Mouse (Mus musculus) embryonic facial prominence, embryonic 11.5 days (tissue): ENCODE measurements around the gene Tex10. TPM values are rescaled to one million over a fixed set of nuclear protein-coding genes. Genes with fewer than 3 reads are reported as not detected.

ENCODE experiments used
- ATAC-seq: fragments of 200-750 bp; cut with Nextera tagmentation; replicated peaks from 2 replicates; pipeline ENCODE4 v1.8.0; 2017; ENCODE audit warnings: low read depth; ENCODE audit not compliant: insufficient number of reproducible peaks, low FRiP score, low TSS enrichment
- DNase-seq: peaks from one replicate; pipeline ENCODE4 v3.0.0-alpha.2; 2015; ENCODE audit warnings: low spot score
- H3K27ac ChIP-seq: fragments of 300-500 bp; sonication (generic); replicated peaks from 2 replicates; pipeline ENCODE4 v1.5.1; 2014; ENCODE audit warnings: mild to moderate bottlenecking, low read depth, low read length, control low read depth
- H3K27me3 ChIP-seq: fragments of 300-500 bp; sonication (generic); 2 replicates; pipeline ENCODE4 v1.6.1; 2014; ENCODE audit warnings: mild to moderate bottlenecking, low read length, moderate library complexity, mixed read lengths; ENCODE audit not compliant: control insufficient read depth, insufficient read depth
- H3K36me3 ChIP-seq: fragments of 300-500 bp; sonication (generic); replicated peaks from 2 replicates; pipeline ENCODE4 v1.6.1; 2014; ENCODE audit warnings: low read depth, mild to moderate bottlenecking, low read length, moderate library complexity, mixed read lengths; ENCODE audit not compliant: control insufficient read depth, insufficient read depth
- H3K4me1 ChIP-seq: fragments of 300-500 bp; sonication (generic); 2 replicates; pipeline ENCODE4 v1.6.1; 2014; ENCODE audit warnings: low read length, mixed read lengths; ENCODE audit not compliant: control insufficient read depth, insufficient read depth
- H3K4me2 ChIP-seq: fragments of 300-500 bp; sonication (generic); 2 replicates; pipeline ENCODE4 v1.6.1; 2014; ENCODE audit warnings: low read depth, mild to moderate bottlenecking, control low read depth, low read length, moderate library complexity
- H3K4me3 ChIP-seq: fragments of 300-500 bp; sonication (generic); 2 replicates; pipeline ENCODE4 v1.5.1; 2014; ENCODE audit warnings: low read depth, low read length, control low read depth
- H3K9ac ChIP-seq: fragments of 300-500 bp; sonication (generic); replicated peaks from 2 replicates; pipeline ENCODE4 v1.6.1; 2014; ENCODE audit warnings: mild to moderate bottlenecking, control low read depth, low read length
- H3K9me3 ChIP-seq: fragments of 300-500 bp; sonication (generic); replicated peaks from 2 replicates; pipeline ENCODE4 v1.6.1; 2016; ENCODE audit warnings: mild to moderate bottlenecking, low read length, inconsistent platforms, mixed read lengths; ENCODE audit not compliant: control insufficient read depth
- whole genome bisulfite sequencing: fragments of 180-500 bp; shearing (Covaris S2); extraction: QIAGEN DNeasy Blood & Tissue Kit; methylation state at CpG from one replicate; pipeline ENCODE4 v1.1.7; 2014; 5-methylcytosine and 5-hydroxymethylcytosine counted together
- polyA plus RNA-seq: library from polyadenylated mRNA; unstranded; fragments of >200 nt; fragmentation: Nextera tagmentation; extraction: Ambion mirVana; gene quantifications from 2 replicates; pipeline ENCODE4 v1.2.1, GENCODE M21; 2014

Tex10 gene
- polyA plus RNA-seq: 91.7 and 103 TPM in 2 replicates

DNA sequence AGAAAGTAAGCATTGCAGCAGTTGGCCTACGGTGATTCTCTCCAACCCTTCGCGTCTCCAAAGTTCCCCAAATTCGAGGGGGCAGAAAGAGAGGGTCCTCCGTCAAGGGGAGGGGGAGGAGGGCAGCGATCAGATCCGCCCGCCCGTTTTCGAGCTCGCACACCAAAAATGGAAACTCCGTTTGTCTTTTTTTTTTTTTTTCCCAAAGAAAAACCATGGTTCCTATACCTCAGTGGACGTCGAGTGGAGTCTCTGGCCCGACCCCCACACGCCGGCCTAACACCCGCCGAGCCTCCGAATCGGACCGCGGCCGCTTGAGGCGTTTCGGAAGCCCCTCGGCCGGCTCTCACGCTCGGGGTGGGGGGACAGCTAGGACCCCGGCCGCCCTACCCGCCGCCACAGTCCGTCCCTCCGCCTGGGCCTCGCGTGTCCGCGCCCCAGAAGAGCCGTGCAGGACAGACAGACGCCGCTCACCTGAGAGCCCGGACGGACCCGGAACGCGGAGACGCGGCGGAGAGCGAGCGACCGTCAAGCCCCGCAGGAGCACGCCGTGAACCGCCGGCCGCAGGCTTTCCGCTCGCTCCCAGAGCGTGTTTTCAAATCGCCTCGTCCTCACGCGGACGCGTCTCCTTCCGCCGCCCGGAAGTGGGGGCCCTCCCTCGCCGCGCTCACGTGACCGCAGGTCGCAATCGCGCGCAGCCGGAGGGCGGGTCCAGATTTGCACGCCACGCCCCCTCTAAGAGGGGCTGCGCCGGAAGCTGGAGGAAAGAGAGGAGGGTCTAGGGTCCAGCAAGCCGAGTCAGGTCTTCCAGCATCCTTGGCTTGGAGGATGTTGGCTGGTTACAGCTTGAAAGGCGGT lies at the start of gene Tex10:
Gene Tex10, minus strand, starts transcription at position 668 of the 859 bp plus-strand sequence.
- Histone ChIP-seq H3K27me3 (no peaks in the 10 kb centered on the region), H3K4me1 (no peaks in the 10 kb centered on the region), H3K9me3 (no peaks in the 10 kb centered on the region), H3K4me2 (peak within 1 kb of the TSS; percentile 46), H3K9ac (peak within 1 kb of the TSS; percentile 94), H3K27ac (peak within 1 kb of the TSS; percentile 81), H3K36me3 (peaks cover 4% of the 10 kb centered on the region), H3K4me3 (peak within 1 kb of the TSS; percentile 94)
- under 1% methylated on average over 89 of the region's 89 CpGs for WGBS
- peak; percentile 96 for DNase-seq
- ATAC-seq: peak; percentile 95

DNA sequence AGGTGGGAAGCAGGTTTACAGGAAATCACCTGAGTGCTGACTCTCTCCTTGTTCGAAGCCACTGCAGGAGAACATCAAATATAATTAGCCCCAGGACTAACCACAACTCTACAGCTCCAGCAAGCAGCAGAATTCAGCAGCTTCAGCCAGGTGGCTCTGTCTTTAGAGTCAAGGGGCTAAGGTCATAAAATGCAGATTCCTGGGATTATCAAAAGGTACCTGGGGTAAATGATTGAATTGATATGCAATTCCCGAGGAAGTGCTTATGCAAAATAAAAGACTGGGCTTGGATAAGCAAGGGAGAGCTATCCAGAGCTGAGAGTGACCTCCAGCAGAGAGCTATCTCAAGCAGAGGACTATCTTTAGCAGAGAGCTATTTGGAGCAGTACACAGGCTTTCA lies 37.6 kb upstream of the Tex10 start:
- H3K36me3 ChIP-seq: no peaks in the 10 kb centered on the region
- no peak overlapping the region for H3K4me3 ChIP-seq
- no peaks in the 10 kb centered on the region for H3K27me3 ChIP-seq
- WGBS: 57% methylated on average over 2 of the region's 2 CpGs
- no peak overlapping the region for H3K27ac ChIP-seq
- no peaks in the 10 kb centered on the region for H3K9me3 ChIP-seq
- no peak overlapping the region for H3K9ac ChIP-seq
- no peak for DNase-seq
- no peak overlapping the region for H3K4me2 ChIP-seq
- no peaks in the 10 kb centered on the region for H3K4me1 ChIP-seq
- no peak for ATAC-seq

DNA sequence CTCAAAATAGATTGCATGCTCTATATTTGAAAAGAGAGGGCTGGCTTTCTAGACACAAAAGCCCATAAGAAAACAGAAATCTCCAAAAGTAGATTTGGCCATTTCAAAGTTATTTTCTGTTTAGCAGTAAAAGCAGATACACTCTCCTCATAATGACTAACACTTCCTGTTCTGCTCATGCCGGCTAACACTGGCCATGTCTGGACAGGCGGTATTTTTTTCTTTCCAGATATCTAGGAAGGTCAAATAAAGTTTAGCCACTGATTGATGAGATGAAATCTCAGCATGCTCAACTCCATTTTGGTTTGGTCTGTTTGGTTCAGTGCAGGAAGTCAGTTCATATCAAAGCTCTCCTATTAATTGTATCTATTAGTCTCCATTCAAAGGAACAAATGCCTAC lies 19.3 kb upstream of the Tex10 start:
- no peaks in the 10 kb centered on the region for H3K36me3 ChIP-seq
- H3K4me1 ChIP-seq: no peaks in the 10 kb centered on the region
- no peak overlapping the region for H3K4me3 ChIP-seq
- ATAC-seq: no peak
- no peaks in the 10 kb centered on the region for H3K9me3 ChIP-seq
- no peak overlapping the region for H3K9ac ChIP-seq
- H3K27ac ChIP-seq: no peak overlapping the region
- 75% methylated on average over 2 of the region's 2 CpGs for WGBS
- no peaks in the 10 kb centered on the region for H3K27me3 ChIP-seq
- no peak for DNase-seq
- no peak overlapping the region for H3K4me2 ChIP-seq

DNA sequence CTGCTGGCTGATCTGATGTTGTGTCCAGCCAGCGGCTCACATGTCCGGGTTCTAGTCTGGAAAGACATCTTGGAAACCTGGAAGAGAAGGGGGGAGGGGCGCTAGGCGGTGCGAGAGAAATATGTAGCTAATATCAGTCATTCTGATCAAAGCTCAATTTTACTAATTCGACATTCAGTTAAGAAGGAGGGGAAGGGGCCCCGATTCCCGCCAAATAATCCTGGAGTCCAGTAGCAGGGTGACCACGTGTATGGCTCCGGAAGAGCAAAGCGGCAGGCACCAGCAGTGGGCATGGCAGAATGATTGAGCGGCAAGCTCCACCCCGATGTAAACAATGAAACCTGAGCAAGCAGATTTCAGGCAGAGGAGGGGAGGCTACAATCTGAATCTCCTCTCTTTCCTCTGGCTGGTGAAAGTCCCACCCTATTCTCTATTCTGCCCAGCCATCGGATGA lies 18.1 kb upstream of the Tex10 start:
- Histone ChIP-seq H3K9me3 (no peaks in the 10 kb centered on the region), H3K4me1 (no peaks in the 10 kb centered on the region), H3K27ac (no peak overlapping the region), H3K4me3 (peak overlapping the region; percentile 16; the same call in 1 of the 2 replicates), H3K27me3 (no peaks in the 10 kb centered on the region), H3K9ac (no peak overlapping the region), H3K4me2 (peak overlapping the region; percentile 39), H3K36me3 (no peaks in the 10 kb centered on the region)
- DNase-seq (peak; percentile 72), ATAC-seq (no peak; the same call in 1 of the 2 replicates)
- 7% methylated on average over 14 of the region's 14 CpGs for WGBS

DNA sequence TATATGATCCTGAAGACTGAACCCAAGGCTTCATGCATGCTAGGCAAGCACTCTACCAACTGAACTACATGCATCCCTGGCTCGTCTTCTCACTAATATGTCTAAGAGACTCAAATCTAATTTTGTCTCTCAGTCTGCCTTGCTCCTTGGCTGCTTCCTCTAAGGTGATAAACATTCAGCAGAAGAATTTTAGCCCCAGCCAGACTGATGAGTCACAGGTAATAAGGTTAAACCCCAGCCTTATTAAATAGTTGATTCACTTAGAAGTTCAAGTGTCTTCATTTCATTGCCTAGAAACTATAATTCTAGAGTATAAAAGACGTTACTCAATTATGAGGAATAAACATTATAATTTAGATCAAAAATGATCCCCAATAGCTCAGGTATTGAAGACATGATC lies 15.7 kb upstream of the Tex10 start:
- WGBS: 76% methylated on average over 2 of the region's 2 CpGs
- ATAC-seq (no peak), DNase-seq (no peak)
- H3K27me3 ChIP-seq: no peaks in the 10 kb centered on the region
- H3K4me3 ChIP-seq: no peak overlapping the region
- no peak overlapping the region for H3K4me2 ChIP-seq
- H3K9me3 ChIP-seq: no peaks in the 10 kb centered on the region
- H3K4me1 ChIP-seq: no peaks in the 10 kb centered on the region
- H3K36me3 ChIP-seq: no peaks in the 10 kb centered on the region
- no peak overlapping the region for H3K27ac ChIP-seq
- no peak overlapping the region for H3K9ac ChIP-seq

DNA sequence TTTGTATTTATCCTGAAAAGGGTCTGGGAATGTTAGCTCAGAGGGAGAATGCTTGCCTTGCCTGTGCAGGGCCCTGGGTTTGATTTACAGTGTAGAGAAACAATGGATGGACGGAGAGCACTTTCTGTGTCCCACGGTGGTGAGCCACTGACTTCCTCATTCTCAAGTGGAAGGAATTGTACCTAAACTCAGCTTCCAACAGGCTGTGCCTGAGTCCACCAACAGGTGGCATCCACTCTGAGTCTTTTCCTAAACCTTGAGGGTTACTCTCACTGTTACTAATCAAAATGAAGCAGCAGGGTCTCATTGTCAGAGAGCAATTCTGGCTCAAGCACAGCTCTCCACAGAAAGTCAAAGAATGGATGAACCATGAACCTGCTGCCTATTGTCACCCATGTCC lies 8.0 kb upstream of the Tex10 start:
- no peak overlapping the region for H3K9ac ChIP-seq
- H3K27me3 ChIP-seq: no peaks in the 10 kb centered on the region
- H3K9me3 ChIP-seq: no peaks in the 10 kb centered on the region
- no peaks in the 10 kb centered on the region for H3K36me3 ChIP-seq
- no peak overlapping the region for H3K27ac ChIP-seq
- WGBS: 36% methylated on average over 2 of the region's 2 CpGs
- H3K4me1 ChIP-seq: no peaks in the 10 kb centered on the region
- no peak overlapping the region for H3K4me2 ChIP-seq
- ATAC-seq: no peak
- DNase-seq: peak; percentile 69
- H3K4me3 ChIP-seq: no peak overlapping the region

DNA sequence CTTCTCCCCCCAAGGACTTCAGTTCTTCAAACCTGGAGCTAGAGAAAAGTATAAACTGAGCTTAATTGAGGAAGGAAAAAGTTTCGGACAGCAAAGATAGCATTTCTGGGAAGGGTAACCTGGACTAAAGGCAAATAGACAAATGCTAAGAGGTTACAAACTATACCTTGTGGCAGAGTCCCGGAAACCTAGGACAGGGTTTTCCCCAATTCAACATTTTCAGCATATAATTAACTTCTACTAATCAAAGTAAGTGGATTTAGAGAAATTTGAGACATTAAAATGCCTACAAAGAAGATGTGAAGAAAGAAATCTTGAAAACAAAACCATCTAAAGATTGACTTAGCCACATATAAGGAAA lies 372 bp upstream of the Tex10 start:
- 83% methylated on average over 2 of the region's 2 CpGs for WGBS
- Histone ChIP-seq H3K4me3 (peak overlapping the region; percentile 94), H3K9me3 (no peaks in the 10 kb centered on the region), H3K4me2 (peak overlapping the region; percentile 46), H3K9ac (no peak overlapping the region; the same call in 1 of the 2 replicates), H3K27ac (no peak overlapping the region), H3K4me1 (no peaks in the 10 kb centered on the region), H3K27me3 (no peaks in the 10 kb centered on the region), H3K36me3 (peaks cover under 1% of the 10 kb centered on the region; the same call in 1 of the 2 replicates)
- DNase-seq (no peak), ATAC-seq (no peak)

DNA sequence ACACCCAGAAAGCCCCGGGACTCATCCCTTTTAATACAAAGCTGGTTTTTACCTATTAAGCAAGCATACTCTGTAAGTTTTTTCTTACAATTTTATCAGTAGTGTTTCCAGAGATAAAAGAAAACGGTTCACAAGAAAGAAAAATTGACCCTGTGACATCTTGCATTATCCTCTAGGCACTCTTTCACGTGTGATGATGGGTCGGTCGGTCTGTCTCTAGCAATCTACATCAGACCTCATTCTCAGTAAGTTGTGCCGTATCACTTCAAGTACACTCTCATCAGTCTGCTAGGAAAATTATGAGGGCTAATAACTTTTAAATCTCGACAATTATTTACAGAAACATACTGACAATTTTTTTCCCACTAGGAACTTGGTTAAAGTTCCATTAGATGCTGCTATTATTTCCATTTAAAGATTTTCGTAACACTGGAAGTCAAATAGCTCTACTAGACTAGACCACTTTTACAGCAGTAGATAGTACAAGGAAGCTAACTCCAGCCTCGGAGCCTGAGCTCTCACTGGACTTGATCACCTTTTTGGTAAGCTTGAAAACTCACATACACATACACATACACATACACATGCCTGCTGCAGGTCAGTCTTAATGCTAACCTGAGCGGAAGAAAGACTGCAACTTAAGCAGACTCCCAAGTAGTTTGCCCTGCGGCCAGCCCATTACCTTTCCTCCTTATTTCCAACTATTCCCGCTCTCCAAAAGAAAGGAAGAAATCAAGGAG lies 1.0 kb downstream of the Tex10 start:
- Histone ChIP-seq H3K36me3 (peaks cover 7% of the 10 kb centered on the region), H3K27ac (no peak overlapping the region; the same call in 1 of the 2 replicates), H3K4me1 (no peaks in the 10 kb centered on the region), H3K9ac (peak overlapping the region; percentile 94), H3K4me3 (peak overlapping the region; percentile 94), H3K9me3 (no peaks in the 10 kb centered on the region), H3K27me3 (no peaks in the 10 kb centered on the region), H3K4me2 (peak overlapping the region; percentile 46)
- ATAC-seq (no peak), DNase-seq (peak; percentile 29)
- WGBS: 13% methylated on average over 12 of the region's 12 CpGs
